Mouse (Mus musculus) adipose tissue, adult 10 weeks (tissue): ENCODE measurements around the gene Fpr1. TPM values are rescaled to one million over a fixed set of nuclear protein-coding genes. Genes with fewer than 3 reads are reported as not detected.

Experiments used
- polyA plus RNA-seq: library from polyadenylated mRNA; stranded (reverse); fragments of 350-450 nt; fragmentation: Illumina TruSeq; extraction: RNeasy Lipid Tissue Mini Kit (QIAGEN cat#74804); gene quantifications from one replicate; pipeline ENCODE4 v1.2.3, GENCODE M21; 2014; ENCODE audit warnings: low read depth, low replicate concordance

Gene Fpr1
- 0.62 TPM for polyA plus RNA-seq

DNA sequence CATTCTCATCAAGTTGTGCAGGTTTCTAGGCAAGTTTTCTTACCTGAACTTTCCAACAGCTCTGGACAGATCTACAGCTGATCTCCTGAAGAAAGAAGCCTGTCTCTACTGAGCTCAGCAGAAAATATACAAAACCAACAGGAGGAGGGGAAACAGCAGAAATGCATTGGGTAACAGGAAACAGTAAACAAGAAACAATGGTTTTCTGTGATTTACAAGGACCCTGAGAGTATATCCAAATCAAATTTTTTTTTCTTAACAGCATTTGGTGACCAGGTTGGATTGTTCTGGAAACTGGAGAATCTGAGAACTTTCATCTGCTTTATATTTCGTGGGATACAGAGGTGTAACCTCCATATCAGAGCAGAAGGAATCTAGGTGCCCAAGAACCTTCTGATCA, at the start of gene Fpr1:
TSS of gene Fpr1 (minus strand) at position 101 of the 400 bp plus-strand sequence.

DNA sequence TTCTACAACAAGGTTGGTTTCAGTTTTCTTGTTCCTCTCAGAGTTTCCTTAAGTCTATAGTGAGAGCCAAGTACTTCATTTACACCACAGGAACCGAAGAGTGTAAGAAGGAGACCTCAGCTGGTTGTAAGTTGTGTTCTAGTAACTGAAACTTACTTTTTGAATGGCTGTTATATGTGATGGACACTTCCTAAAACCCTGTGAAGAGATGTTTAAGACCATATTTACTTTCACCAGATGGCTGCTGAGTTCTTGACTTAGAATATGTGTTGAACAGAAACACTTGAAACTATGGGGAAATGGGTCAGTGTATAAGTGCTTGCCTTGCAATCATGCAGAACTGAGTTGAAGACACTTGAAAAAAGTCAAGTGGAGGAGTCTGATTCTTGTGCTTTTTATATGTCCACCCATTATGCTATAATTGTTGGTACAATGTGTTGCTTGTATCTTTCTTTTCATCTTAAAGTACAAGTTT, 4.1 kb upstream of the Fpr1 start, which contains the start of the genes Fpr2 and Fpr3:
TSS of gene Fpr2 (plus strand) at position 51 of the 475 bp plus-strand sequence.
TSS of gene Fpr3 (plus strand) at position 79 of the 475 bp plus-strand sequence.

GRCm38 (mm10) chr17:17855064-17855838, 28.5 kb downstream of the Fpr1 start, which contains the start of gene Has1:
Gene Has1, minus strand, starts transcription at chr17:17855205.

GRCm38 (mm10) chr17:17826751-17827657, 56.7 kb downstream of the Fpr1 start, which contains the start of gene Spaca6:
Gene Spaca6, plus strand, starts transcription at chr17:17827158.

Other genes with a start within 250 kb of the Fpr1 start
- not detected for gene Vmn2r90, start 180.2 kb downstream of the Fpr1 start, polyA plus RNA-seq
- gene Spaca6, start 56.8 kb downstream of the Fpr1 start, polyA plus RNA-seq, result 116 TPM
- 0.16 TPM for gene Has1, start 28.7 kb downstream of the Fpr1 start, polyA plus RNA-seq
- 0.63 TPM for gene Fpr2, start 3.9 kb upstream of the Fpr1 start, polyA plus RNA-seq
- not detected for gene Fpr3, start 3.9 kb upstream of the Fpr1 start, polyA plus RNA-seq
- gene Fpr-rs4, start 137.8 kb upstream of the Fpr1 start, polyA plus RNA-seq, result not detected
- not detected for gene Vmn2r124, start 165.5 kb upstream of the Fpr1 start, polyA plus RNA-seq
- not detected for gene Vmn2r91, start 201.1 kb upstream of the Fpr1 start, polyA plus RNA-seq